Mouse (Mus musculus) neural tube, embryonic 14.5 days (tissue): Measurements from ENCODE around the gene Hist2h2ac. TPM values are rescaled to one million over a fixed set of nuclear protein-coding genes. Genes with fewer than 3 reads are reported as not detected.
"Not testable (repeated sequence)": the region's sequence is repeated elsewhere in the genome, so short reads cannot be mapped to it uniquely, and the experiment has no call there.

Source experiments
- ATAC-seq: fragments of 200-750 bp; cut with Nextera tagmentation; 2 replicates; pipeline ENCODE4 v1.8.0; 2017; ENCODE audit warnings: low read depth, mild to moderate bottlenecking, moderate TSS enrichment, moderate library complexity
- H3K27ac ChIP-seq: fragments of 300-500 bp; sonication (generic); 2 replicates; pipeline ENCODE4 v1.5.1; 2014; ENCODE audit warnings: low read depth, mild to moderate bottlenecking, control low read depth, low read length, moderate library complexity, mixed read lengths
- H3K27me3 ChIP-seq: fragments of 300-500 bp; sonication (generic); 2 replicates; pipeline ENCODE4 v1.6.1; 2014; ENCODE audit warnings: low read length; ENCODE audit not compliant: control insufficient read depth, insufficient read depth
- H3K36me3 ChIP-seq: fragments of 300-500 bp; sonication (generic); 2 replicates; pipeline ENCODE4 v1.6.1; 2014; ENCODE audit warnings: low read length, mixed read lengths; ENCODE audit not compliant: control insufficient read depth, insufficient read depth
- H3K4me1 ChIP-seq: fragments of 300-500 bp; sonication (generic); 2 replicates; pipeline ENCODE4 v1.6.1; 2014; ENCODE audit warnings: low read length; ENCODE audit not compliant: control insufficient read depth, insufficient read depth
- H3K4me2 ChIP-seq: fragments of 300-500 bp; sonication (generic); 2 replicates; pipeline ENCODE4 v1.6.1; 2014; ENCODE audit warnings: mild to moderate bottlenecking, low read depth, low read length, control low read depth
- H3K4me3 ChIP-seq: fragments of 300-500 bp; sonication (generic); 2 replicates; pipeline ENCODE4 v1.5.1; 2014; ENCODE audit warnings: low read depth, low read length, control low read depth, mixed read lengths
- H3K9ac ChIP-seq: fragments of 300-500 bp; sonication (generic); replicated peaks from 2 replicates; pipeline ENCODE4 v1.6.1; 2014; ENCODE audit warnings: low read depth, mild to moderate bottlenecking, control low read depth, low read length, mixed read lengths
- H3K9me3 ChIP-seq: fragments of 300-500 bp; sonication (generic); 2 replicates; pipeline ENCODE4 v1.6.1; 2016; ENCODE audit warnings: low read length; ENCODE audit not compliant: control insufficient read depth
- WGBS: fragments of 180-500 bp; shearing (Covaris S2); extraction: QIAGEN DNeasy Blood & Tissue Kit; methylation state at CpG from one replicate; pipeline ENCODE4 v1.1.7; 2014; 5-methylcytosine and 5-hydroxymethylcytosine counted together
- polyA plus RNA-seq: library from polyadenylated mRNA; unstranded; fragments of >200 nt; fragmentation: Nextera tagmentation; extraction: Ambion mirVana; gene quantifications from 2 replicates; pipeline ENCODE4 v1.2.1, GENCODE M21; 2014

The Hist2h2ac gene
- polyA plus RNA-seq, 1 experiment from 2014 or later: 1.3 TPM

DNA sequence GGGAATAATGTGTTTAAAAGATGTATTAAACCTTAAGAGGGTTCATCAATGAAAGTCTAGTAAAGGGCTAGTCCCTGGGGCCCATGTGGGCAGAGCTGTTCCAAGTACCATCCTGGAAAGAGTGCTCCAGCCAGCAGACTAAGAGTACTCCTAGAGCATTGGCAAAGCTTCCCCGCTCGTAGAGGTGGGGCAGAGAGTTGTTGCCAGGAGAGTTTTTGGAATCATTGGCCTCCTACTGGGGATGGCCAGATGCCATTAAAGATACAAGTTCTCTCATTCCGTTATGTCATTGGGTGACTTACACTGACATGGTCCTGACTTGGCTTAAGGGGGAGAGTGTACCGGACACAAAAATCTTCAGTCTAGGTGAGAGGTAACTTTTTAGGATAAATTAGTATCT lies 41.1 kb downstream of the Hist2h2ac start:
- Histone ChIP-seq H3K36me3 (peaks cover 20% of the 10 kb centered on the region), H3K4me1 (peaks cover 17% of the 10 kb centered on the region), H3K27ac (no peak overlapping the region), H3K27me3 (no peaks in the 10 kb centered on the region), H3K9ac (no peak overlapping the region), H3K9me3 (no peaks in the 10 kb centered on the region), H3K4me2 (no peak overlapping the region), H3K4me3 (no peak overlapping the region)
- WGBS: 59% methylated on average over 4 of the region's 4 CpGs
- no peak for ATAC-seq

DNA sequence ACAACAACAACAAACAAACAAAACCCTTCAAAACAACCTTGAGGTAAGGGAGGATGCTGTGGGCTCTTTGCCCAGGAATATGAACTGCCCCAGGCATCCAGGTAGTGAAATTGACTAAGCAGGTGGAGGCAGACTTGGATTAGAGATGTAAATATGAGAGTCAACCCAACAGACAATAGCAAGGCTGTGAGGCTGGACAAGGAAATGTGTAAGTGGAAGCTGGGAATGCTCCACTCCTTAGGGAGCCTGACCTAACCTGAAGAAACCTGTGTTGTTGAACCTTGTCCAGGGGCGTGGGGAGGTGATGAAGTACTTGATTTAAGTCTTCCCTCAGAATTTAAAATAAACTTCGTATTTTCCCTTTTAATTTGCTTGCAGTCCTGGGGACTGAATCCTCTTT lies 41.8 kb downstream of the Hist2h2ac start:
- Histone ChIP-seq H3K4me2 (no peak overlapping the region), H3K36me3 (peaks cover 20% of the 10 kb centered on the region), H3K27me3 (no peaks in the 10 kb centered on the region), H3K27ac (no peak overlapping the region), H3K4me3 (no peak overlapping the region), H3K9me3 (no peaks in the 10 kb centered on the region), H3K4me1 (peaks cover 17% of the 10 kb centered on the region), H3K9ac (no peak overlapping the region)
- 81% methylated on average over 2 of the region's 2 CpGs for whole genome bisulfite sequencing
- ATAC-seq: no peak

DNA sequence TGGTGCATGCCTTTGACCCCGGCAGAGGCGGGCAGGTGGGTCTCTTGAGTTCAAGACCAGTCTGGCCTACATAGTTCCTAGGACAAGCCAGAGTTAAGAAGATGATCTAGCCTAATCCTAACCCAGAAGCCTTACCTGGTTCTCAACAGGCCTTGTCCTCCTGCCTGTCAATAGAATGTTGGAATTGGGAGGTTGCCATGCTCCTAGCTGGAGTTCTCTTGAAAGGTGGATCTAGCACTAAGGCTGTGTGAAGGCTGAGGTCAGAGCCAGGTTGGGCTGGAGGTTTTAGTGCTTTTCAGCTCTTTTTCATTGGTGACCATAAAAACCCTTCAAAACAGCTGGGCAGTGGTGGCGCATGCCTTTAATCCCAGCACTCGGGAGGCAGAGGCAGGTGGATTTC lies 42.3 kb downstream of the Hist2h2ac start:
- Histone ChIP-seq H3K4me3 (no peak overlapping the region), H3K4me1 (peaks cover 17% of the 10 kb centered on the region), H3K4me2 (no peak overlapping the region), H3K27me3 (no peaks in the 10 kb centered on the region), H3K36me3 (peaks cover 20% of the 10 kb centered on the region), H3K27ac (no peak overlapping the region), H3K9ac (no peak overlapping the region), H3K9me3 (no peaks in the 10 kb centered on the region)
- no peak for ATAC-seq
- 90% methylated on average over 4 of the region's 4 CpGs for WGBS

DNA sequence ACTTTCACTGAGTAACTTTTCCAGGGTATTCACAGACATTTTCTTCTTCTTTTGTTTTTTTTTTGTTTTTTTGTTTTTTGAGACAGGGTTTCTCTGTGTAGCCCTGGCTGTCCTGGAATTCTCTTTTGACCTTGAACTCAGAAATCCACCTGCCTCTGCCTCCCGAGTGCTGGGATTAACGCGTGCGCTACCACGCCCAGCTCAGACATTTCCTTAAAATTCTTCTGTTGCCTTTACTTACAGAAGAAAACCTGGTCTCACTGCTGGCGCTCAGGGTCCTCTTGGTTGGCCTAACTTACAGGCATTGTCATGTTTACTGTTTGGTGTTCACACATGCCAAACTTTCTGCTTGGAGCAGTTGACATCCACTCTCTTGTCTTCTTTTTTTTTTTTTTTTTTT lies 45.4 kb downstream of the Hist2h2ac start:
- H3K4me2 ChIP-seq: no peak overlapping the region
- H3K4me1 ChIP-seq: peaks cover 19% of the 10 kb centered on the region
- 97% methylated on average over 6 of the region's 6 CpGs for WGBS
- H3K9me3 ChIP-seq: no peaks in the 10 kb centered on the region
- H3K36me3 ChIP-seq: peaks cover 20% of the 10 kb centered on the region
- H3K4me3 ChIP-seq: no peak overlapping the region
- H3K27me3 ChIP-seq: no peaks in the 10 kb centered on the region
- no peak overlapping the region for H3K9ac ChIP-seq
- H3K27ac ChIP-seq: no peak overlapping the region
- no peak for ATAC-seq

DNA sequence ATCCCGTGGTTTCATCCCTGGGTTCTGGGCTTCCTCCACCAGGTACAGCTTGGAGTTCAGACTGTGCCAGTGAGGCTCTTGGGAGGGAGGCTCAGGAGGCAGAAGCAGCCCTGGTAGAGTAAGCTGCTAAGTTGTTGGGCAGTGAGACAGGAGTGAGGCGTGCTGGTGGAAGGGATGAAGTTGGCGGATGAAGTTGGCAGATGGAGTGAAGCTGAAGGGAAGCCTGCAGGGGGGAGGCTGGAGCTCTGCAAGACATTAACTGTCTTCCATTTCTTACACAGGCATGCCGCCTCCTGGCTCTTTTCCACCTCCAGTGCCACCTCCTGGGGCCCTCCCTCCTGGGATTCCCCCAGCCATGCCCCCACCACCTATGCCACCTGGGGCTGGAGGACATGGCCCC lies 46.6 kb downstream of the Hist2h2ac start:
- not testable (repeated sequence) for H3K4me3 ChIP-seq, ATAC-seq, H3K9ac ChIP-seq, H3K27ac ChIP-seq, H3K4me2 ChIP-seq, H3K27me3 ChIP-seq, H3K9me3 ChIP-seq
- Histone ChIP-seq H3K4me1 (peaks cover 21% of the 10 kb centered on the region), H3K36me3 (peaks cover 20% of the 10 kb centered on the region)
- 94% methylated on average over 4 of the region's 4 CpGs for whole genome bisulfite sequencing

DNA sequence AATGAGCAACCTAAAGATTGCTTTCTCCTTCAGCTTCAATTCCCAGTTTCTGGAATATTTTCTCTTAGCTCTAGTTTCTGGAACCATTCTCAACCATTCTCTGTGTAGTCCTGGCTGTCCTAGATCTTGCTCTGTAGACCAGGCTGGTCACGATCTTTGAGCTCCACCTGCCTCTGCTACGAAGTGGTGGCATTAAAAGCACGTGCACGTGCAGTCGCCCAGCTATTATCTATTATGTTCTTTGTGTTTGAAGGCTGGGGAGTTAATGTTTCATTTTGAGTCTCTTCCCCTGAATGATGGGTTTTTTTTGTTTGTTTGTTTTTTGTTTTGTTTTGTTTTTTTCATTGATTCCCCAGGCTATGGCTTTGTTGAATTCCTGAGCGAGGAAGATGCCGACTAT lies 47.5 kb downstream of the Hist2h2ac start:
- no peaks in the 10 kb centered on the region for H3K27me3 ChIP-seq
- 39% methylated on average over 7 of the region's 7 CpGs for WGBS
- H3K36me3 ChIP-seq: peaks cover 17% of the 10 kb centered on the region
- ATAC-seq: no peak
- H3K9me3 ChIP-seq: no peaks in the 10 kb centered on the region
- H3K27ac ChIP-seq: no peak overlapping the region
- H3K9ac ChIP-seq: peak overlapping the region; percentile 86
- peak overlapping the region; percentile 89 for H3K4me3 ChIP-seq
- peaks cover 21% of the 10 kb centered on the region for H3K4me1 ChIP-seq
- H3K4me2 ChIP-seq: peak overlapping the region; percentile 97

DNA sequence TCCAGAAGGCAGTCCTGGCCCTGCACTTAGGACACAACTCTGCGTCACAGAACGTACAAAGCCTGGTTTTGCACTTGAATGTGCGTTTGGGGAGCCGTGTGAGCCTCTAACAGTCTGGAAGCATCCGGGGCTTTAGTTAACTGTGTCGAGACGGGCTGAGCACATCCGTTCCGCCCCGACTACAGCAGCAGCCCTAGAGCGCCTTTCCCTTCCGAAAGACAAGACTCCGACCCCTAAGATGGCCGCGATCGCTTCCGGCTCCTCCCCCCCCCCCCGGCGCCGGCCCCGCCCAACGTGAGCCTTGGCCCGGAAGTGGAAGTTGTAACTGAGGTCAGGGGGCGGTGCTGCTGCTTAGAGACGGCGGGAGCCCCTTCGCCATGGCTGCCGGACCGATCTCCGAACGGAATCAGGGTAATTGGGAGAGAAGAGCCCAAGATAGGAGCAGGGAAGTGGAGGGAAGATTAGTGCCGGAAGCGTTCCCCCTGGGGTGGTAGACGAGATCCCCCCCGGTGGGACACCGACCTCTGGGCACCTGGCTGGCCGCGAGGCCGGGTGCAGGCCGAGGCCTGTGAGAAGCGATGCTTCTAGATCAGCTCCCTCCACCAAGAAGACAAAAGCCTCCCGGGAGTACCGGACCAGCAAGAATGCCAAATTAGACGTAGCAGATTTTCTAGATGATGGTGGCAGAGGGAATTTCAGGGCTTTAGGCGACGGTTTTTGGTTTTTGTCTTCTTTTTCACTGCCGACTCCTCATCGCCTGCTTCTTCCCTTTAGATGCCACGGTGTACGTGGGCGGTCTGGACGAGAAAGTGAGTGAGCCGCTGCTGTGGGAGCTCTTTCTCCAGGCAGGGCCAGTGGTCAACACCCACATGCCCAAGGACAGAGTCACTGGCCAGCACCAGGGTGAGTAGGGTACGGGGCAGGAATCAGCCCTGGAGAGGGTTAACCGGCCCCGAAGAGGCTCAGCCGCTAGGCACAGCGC lies 48.2 kb downstream of the Hist2h2ac start, which contains the start of gene Sf3b4:
TSS of gene Sf3b4 (plus strand) at position 136 of the 982 bp plus-strand sequence.
- Histone ChIP-seq H3K27ac (peak within 1 kb of the TSS; percentile 99), H3K36me3 (peaks cover 10% of the 10 kb centered on the region), H3K4me1 (peaks cover 21% of the 10 kb centered on the region), H3K9me3 (no peaks in the 10 kb centered on the region), H3K27me3 (no peaks in the 10 kb centered on the region), H3K4me3 (peak within 1 kb of the TSS; percentile 89), H3K4me2 (peak within 1 kb of the TSS; percentile 97), H3K9ac (peak within 1 kb of the TSS; percentile 86)
- under 1% methylated on average over 58 of the region's 58 CpGs for WGBS
- ATAC-seq: peak; percentile 95

DNA sequence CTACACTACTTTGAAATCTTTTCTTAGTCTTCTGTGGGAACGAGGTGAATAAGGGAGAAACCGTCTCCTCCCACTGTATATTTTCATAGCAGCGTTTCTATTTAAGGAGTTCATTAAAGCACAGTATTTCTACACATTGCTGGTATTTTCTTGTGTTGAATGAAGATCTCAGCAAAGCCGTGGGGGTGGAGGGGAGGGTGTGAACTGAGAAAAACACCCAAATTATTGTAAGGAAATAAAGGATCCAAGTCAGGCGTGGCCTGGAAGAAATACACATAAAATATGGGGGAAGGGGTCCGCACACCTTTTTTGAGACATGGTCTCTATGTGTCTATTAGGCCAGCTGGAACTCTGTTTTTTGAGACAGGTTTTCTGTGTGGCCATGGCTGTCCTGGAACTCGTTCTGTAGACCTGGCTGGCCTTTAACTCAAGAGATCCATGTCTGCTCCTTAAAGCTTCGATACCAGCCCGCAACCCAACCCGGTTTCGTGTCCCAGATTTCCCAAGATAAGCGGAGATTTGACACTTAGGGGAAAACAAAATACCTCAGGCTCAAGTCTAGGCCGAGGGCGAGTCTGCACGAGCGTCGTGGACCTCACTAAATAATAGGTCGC lies 49.0 kb downstream of the Hist2h2ac start:
- Histone ChIP-seq H3K9ac (peak overlapping the region; percentile 86), H3K4me3 (peak overlapping the region; percentile 89), H3K4me1 (peaks cover 21% of the 10 kb centered on the region), H3K4me2 (peak overlapping the region; percentile 97), H3K27ac (peak overlapping the region; percentile 99), H3K36me3 (peaks cover 8% of the 10 kb centered on the region), H3K9me3 (no peaks in the 10 kb centered on the region), H3K27me3 (no peaks in the 10 kb centered on the region)
- no peak for ATAC-seq
- 22% methylated on average over 18 of the region's 18 CpGs for WGBS
